Mouse (Mus musculus) midbrain, embryonic 15.5 days (tissue): ENCODE data around the gene Nup133. TPM values are rescaled to one million over a fixed set of nuclear protein-coding genes. Genes with fewer than 3 reads are reported as not detected.

Source experiments
- ATAC-seq: fragments of 200-750 bp; cut with Nextera tagmentation; replicated peaks from 2 replicates; pipeline ENCODE4 v1.8.0; 2017; ENCODE audit warnings: moderate TSS enrichment
- H3K27ac ChIP-seq: fragments of 300-500 bp; sonication (generic); 2 replicates; pipeline ENCODE4 v1.5.1; 2015; ENCODE audit warnings: mild to moderate bottlenecking, inconsistent platforms
- H3K27me3 ChIP-seq: fragments of 300-500 bp; sonication (generic); replicated peaks from 2 replicates; pipeline ENCODE4 v1.6.1; 2015; ENCODE audit warnings: inconsistent platforms
- H3K36me3 ChIP-seq: fragments of 300-500 bp; sonication (generic); replicated peaks from 2 replicates; pipeline ENCODE4 v1.6.1; 2015; ENCODE audit warnings: inconsistent platforms
- H3K4me1 ChIP-seq: fragments of 300-500 bp; sonication (generic); 2 replicates; pipeline ENCODE4 v1.6.1; 2015; ENCODE audit warnings: inconsistent platforms
- H3K4me2 ChIP-seq: fragments of 300-500 bp; sonication (generic); 2 replicates; pipeline ENCODE4 v1.6.1; 2015; ENCODE audit warnings: inconsistent platforms, mild to moderate bottlenecking, moderate library complexity
- H3K4me3 ChIP-seq: fragments of 300-500 bp; sonication (generic); 2 replicates; pipeline ENCODE4 v1.5.1; 2015; ENCODE audit warnings: mild to moderate bottlenecking, inconsistent platforms
- H3K9ac ChIP-seq: fragments of 300-500 bp; sonication (generic); 2 replicates; pipeline ENCODE4 v1.6.1; 2015; ENCODE audit warnings: mild to moderate bottlenecking, inconsistent platforms
- H3K9me3 ChIP-seq: fragments of 300-500 bp; sonication (generic); 2 replicates; pipeline ENCODE4 v1.6.1; 2016; ENCODE audit warnings: inconsistent platforms
- WGBS: fragments of 180-500 bp; shearing (Covaris S2); methylation state at CpG from one replicate; pipeline ENCODE4 v1.1.7; 2015; ENCODE audit warnings: mixed read lengths; 5-methylcytosine and 5-hydroxymethylcytosine counted together
- polyA plus RNA-seq: library from polyadenylated mRNA; unstranded; fragments of >200 nt; fragmentation: Nextera tagmentation; extraction: Ambion mirVana; gene quantifications from 2 replicates; pipeline ENCODE4 v1.2.1, GENCODE M21; 2015

The Nup133 gene
- polyA plus RNA-seq, 1 experiment from 2014 or later = 22.8 TPM

DNA sequence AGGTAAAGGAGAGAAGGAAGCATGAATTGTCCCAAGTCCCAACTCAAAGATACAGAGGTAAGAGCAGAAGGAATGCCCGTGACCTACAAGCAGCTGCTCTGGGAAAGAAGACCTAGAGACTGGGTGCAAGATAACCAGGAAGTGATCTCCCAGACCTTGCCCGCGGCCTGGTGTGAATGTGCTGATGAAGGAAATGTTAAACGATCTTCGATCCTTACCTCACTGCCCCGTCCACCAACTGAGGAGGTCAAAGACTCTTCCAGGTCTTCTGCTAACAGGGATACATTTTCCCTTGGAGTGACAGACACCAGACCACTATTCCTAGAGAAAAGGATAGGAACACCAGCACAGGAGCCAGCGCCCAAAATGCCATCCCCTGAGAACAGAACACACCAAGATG is 20.0 kb downstream of the Nup133 start:
- Histone ChIP-seq H3K27ac (no peak overlapping the region), H3K4me2 (no peak overlapping the region), H3K9me3 (no peaks in the 10 kb centered on the region), H3K4me3 (no peak overlapping the region), H3K27me3 (no peaks in the 10 kb centered on the region), H3K4me1 (no peaks in the 10 kb centered on the region), H3K9ac (no peak overlapping the region), H3K36me3 (peaks cover 43% of the 10 kb centered on the region)
- ATAC-seq = no peak
- WGBS = 97% methylated on average over 7 of the region's 7 CpGs

- WGBS = 98% methylated on average over 3 of the region's 3 CpGs
Observed at GRCm38 (mm10) chr8:123925671-123926070, 23.4 kb downstream of the Nup133 start.

DNA sequence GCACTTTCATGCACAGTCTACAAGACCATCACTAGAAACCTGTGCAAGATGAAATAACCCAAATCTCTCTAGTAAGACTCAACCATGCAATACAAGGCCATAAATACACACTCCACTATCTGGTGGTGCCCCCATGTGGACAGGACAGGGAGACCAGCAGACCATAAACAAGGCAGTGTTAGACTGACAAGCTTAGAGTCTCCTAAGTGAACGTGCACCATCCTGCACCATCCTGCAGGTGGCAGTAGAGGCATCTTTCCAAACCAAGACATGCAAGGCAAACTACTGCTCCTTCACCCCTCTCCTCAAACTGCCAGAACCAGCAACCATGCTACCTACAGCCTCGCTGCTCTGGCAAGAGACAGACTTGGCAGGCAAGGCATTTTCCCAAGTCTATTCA is 24.3 kb downstream of the Nup133 start:
- 14% methylated on average over 2 of the region's 2 CpGs for WGBS
- H3K27ac ChIP-seq = no peak overlapping the region
- H3K27me3 ChIP-seq = no peaks in the 10 kb centered on the region
- no peaks in the 10 kb centered on the region for H3K9me3 ChIP-seq
- H3K4me3 ChIP-seq = no peak overlapping the region
- peak; percentile 71; the same call in 1 of the 2 replicates for ATAC-seq
- H3K9ac ChIP-seq = no peak overlapping the region
- peaks cover 51% of the 10 kb centered on the region; the same call in 1 of the 2 replicates for H3K36me3 ChIP-seq
- no peak overlapping the region for H3K4me2 ChIP-seq
- no peaks in the 10 kb centered on the region for H3K4me1 ChIP-seq

More at GRCm38 (mm10) chr8:123925671-123926070, 23.4 kb downstream of the Nup133 start:
- Histone ChIP-seq H3K9ac (no peak overlapping the region), H3K36me3 (peaks cover 56% of the 10 kb centered on the region), H3K4me2 (no peak overlapping the region), H3K4me3 (no peak overlapping the region), H3K9me3 (no peaks in the 10 kb centered on the region), H3K27ac (no peak overlapping the region), H3K4me1 (no peaks in the 10 kb centered on the region), H3K27me3 (no peaks in the 10 kb centered on the region)
- ATAC-seq = no peak

- no peak for ATAC-seq
- no peak overlapping the region for H3K9ac ChIP-seq
- WGBS = 98% methylated on average over 3 of the region's 3 CpGs
- H3K9me3 ChIP-seq = no peaks in the 10 kb centered on the region
- no peak overlapping the region for H3K4me2 ChIP-seq
- peaks cover 52% of the 10 kb centered on the region for H3K36me3 ChIP-seq
- H3K4me1 ChIP-seq = no peaks in the 10 kb centered on the region
- H3K27ac ChIP-seq = no peak overlapping the region
- no peak overlapping the region for H3K4me3 ChIP-seq
- H3K27me3 ChIP-seq = no peaks in the 10 kb centered on the region
Observed at GRCm38 (mm10) chr8:123914635-123915034, 34.4 kb downstream of the Nup133 start.

DNA sequence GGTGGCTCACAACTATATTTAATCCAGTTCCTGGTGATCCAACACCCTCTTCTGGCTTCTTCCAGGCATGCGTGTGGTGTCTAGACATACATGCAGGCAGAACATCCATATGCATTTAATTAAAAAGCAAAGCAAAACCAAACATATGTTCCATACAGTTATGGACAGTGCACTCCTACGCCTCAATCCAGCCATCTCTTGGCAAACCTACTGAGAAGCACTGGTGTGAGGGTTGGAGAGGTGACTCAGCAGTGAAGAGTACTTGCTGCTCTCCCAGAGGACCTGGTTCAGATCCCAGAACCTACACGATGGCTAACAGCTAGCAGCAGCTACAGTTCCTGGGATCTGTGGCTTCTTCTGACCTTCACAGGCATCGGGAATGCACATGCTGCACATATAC is 36.8 kb downstream of the Nup133 start:
- H3K9me3 ChIP-seq = no peaks in the 10 kb centered on the region
- 93% methylated on average over 4 of the region's 4 CpGs for whole genome bisulfite sequencing
- H3K4me1 ChIP-seq = no peaks in the 10 kb centered on the region
- H3K4me2 ChIP-seq = no peak overlapping the region
- no peak overlapping the region for H3K9ac ChIP-seq
- no peak overlapping the region for H3K4me3 ChIP-seq
- peaks cover 39% of the 10 kb centered on the region for H3K36me3 ChIP-seq
- no peak overlapping the region for H3K27ac ChIP-seq
- no peaks in the 10 kb centered on the region for H3K27me3 ChIP-seq
- no peak for ATAC-seq

GRCm38 (mm10) chr8:123907604-123908003 is 41.5 kb downstream of the Nup133 start:
- H3K27ac ChIP-seq = no peak overlapping the region
- no peak overlapping the region for H3K4me3 ChIP-seq
- ATAC-seq = no peak
- H3K9ac ChIP-seq = no peak overlapping the region
- 91% methylated on average over 6 of the region's 6 CpGs for WGBS
- H3K4me2 ChIP-seq = no peak overlapping the region
- peaks cover 30% of the 10 kb centered on the region; the same call in 1 of the 2 replicates for H3K36me3 ChIP-seq
- H3K27me3 ChIP-seq = no peaks in the 10 kb centered on the region
- no peaks in the 10 kb centered on the region for H3K4me1 ChIP-seq
- H3K9me3 ChIP-seq = no peaks in the 10 kb centered on the region

DNA sequence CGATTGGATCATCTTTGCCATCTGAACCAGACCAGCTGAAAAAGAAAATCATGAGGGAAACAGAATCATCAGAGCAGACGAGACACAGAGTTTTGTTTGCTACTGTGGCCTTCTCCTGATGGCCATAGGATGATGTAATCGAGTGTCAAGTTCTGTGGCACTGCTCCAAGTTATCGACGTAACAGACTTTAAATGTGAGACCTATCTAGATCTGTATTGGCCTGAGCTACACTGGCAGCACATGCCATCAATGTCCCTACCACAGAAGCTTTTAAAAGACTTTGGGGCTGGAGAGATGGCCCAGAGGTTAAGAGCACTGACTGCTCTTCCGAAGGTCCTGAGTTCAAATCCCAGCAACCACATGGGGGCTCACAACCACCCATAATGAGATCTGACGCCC is 46.4 kb downstream of the Nup133 start:
- no peak overlapping the region for H3K9ac ChIP-seq
- H3K9me3 ChIP-seq = no peaks in the 10 kb centered on the region
- no peaks in the 10 kb centered on the region for H3K4me1 ChIP-seq
- no peaks in the 10 kb centered on the region for H3K27me3 ChIP-seq
- no peak for ATAC-seq
- H3K4me2 ChIP-seq = no peak overlapping the region
- WGBS = 90% methylated on average over 7 of the region's 7 CpGs
- peaks cover 38% of the 10 kb centered on the region; the same call in 1 of the 2 replicates for H3K36me3 ChIP-seq
- H3K27ac ChIP-seq = no peak overlapping the region
- H3K4me3 ChIP-seq = no peak overlapping the region

GRCm38 (mm10) chr8:123899366-123899765 is 49.7 kb downstream of the Nup133 start:
- H3K27ac ChIP-seq = no peak overlapping the region
- peaks cover 16% of the 10 kb centered on the region for H3K27me3 ChIP-seq
- 87% methylated on average over 7 of the region's 7 CpGs for WGBS
- H3K4me2 ChIP-seq = no peak overlapping the region
- H3K4me1 ChIP-seq = no peaks in the 10 kb centered on the region
- H3K9me3 ChIP-seq = no peaks in the 10 kb centered on the region
- peaks cover 34% of the 10 kb centered on the region; the same call in 1 of the 2 replicates for H3K36me3 ChIP-seq
- ATAC-seq = no peak
- no peak overlapping the region for H3K4me3 ChIP-seq
- no peak overlapping the region for H3K9ac ChIP-seq

- H3K27me3 ChIP-seq = peaks cover 24% of the 10 kb centered on the region
- whole genome bisulfite sequencing = 92% methylated on average over 5 of the region's 5 CpGs
Observed at GRCm38 (mm10) chr8:123898576-123898975, 50.5 kb downstream of the Nup133 start.

DNA sequence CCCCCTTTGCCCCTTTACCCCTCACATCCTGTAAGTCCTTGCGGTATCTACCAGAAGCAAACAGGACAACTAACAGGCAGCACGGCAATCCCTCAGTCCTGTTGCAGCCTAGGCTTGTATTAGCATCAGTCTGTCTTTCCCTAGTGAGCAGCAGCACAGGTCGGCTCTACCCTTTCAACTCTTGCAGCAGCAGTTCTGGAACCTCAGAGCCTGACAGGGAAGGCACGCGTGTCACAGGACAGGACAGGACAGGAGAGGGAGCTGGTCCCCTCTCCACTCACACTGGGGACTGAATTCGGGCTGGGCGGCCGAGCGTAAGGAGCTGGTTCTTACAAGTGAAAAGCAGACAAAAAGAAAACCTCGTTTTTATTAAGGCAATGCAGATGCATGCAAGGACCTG is 52.3 kb downstream of the Nup133 start:
- Histone ChIP-seq H3K9me3 (no peaks in the 10 kb centered on the region), H3K9ac (no peak overlapping the region), H3K36me3 (peaks cover 12% of the 10 kb centered on the region; the same call in 1 of the 2 replicates), H3K27me3 (peaks cover 35% of the 10 kb centered on the region), H3K4me2 (no peak overlapping the region), H3K4me1 (peaks cover 9% of the 10 kb centered on the region; the same call in 1 of the 2 replicates), H3K27ac (no peak overlapping the region), H3K4me3 (no peak overlapping the region)
- WGBS = 49% methylated on average over 10 of the region's 10 CpGs
- no peak for ATAC-seq

More at GRCm38 (mm10) chr8:123898576-123898975, 50.5 kb downstream of the Nup133 start:
- Histone ChIP-seq H3K4me1 (no peaks in the 10 kb centered on the region), H3K36me3 (peaks cover 28% of the 10 kb centered on the region; the same call in 1 of the 2 replicates), H3K9me3 (no peaks in the 10 kb centered on the region), H3K4me3 (no peak overlapping the region), H3K4me2 (no peak overlapping the region), H3K9ac (no peak overlapping the region), H3K27ac (no peak overlapping the region)
- ATAC-seq = no peak

DNA sequence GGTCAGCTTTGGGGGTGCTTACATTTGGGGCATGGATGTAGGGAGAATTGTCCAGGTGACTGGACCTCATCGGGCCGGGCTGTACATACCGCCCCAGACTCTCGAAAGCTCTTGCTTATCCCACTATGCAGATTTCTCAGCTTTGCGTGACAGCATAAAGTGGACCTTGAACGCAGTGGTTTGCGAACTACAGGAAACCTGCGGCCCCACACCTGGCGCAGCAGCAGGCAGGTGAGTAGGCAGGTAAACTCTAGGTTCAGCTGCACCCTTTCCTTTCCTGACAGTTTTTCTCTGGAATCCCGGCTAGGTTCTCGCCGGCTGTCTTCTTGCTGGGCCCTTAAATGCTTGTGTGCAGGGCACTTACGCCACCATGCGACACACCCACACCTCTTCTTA is 52.7 kb downstream of the Nup133 start:
- H3K4me1 ChIP-seq = peaks cover 11% of the 10 kb centered on the region
- H3K27me3 ChIP-seq = peaks cover 35% of the 10 kb centered on the region
- 65% methylated on average over 14 of the region's 14 CpGs for WGBS
- no peak overlapping the region for H3K9ac ChIP-seq
- no peak overlapping the region for H3K4me3 ChIP-seq
- H3K4me2 ChIP-seq = no peak overlapping the region
- no peaks in the 10 kb centered on the region for H3K9me3 ChIP-seq
- ATAC-seq = no peak
- no peak overlapping the region for H3K27ac ChIP-seq
- H3K36me3 ChIP-seq = peaks cover 12% of the 10 kb centered on the region; the same call in 1 of the 2 replicates

- Histone ChIP-seq H3K9ac (no peak overlapping the region), H3K4me3 (no peak overlapping the region), H3K4me2 (no peak overlapping the region), H3K36me3 (peaks cover 11% of the 10 kb centered on the region; the same call in 1 of the 2 replicates), H3K27ac (no peak overlapping the region), H3K4me1 (peaks cover 16% of the 10 kb centered on the region), H3K9me3 (no peaks in the 10 kb centered on the region), H3K27me3 (peaks cover 36% of the 10 kb centered on the region)
- no peak for ATAC-seq
- 77% methylated on average over 9 of the region's 9 CpGs for WGBS
Observed at GRCm38 (mm10) chr8:123895680-123896365, 53.2 kb downstream of the Nup133 start.

GRCm38 (mm10) chr8:123895230-123895629 is 53.8 kb downstream of the Nup133 start:
- 78% methylated on average over 4 of the region's 4 CpGs for WGBS
- H3K36me3 ChIP-seq = 0 out of 2 replicates have a peak, but pooled peaks cover 5% of the 10 kb centered on the region
- peaks cover 42% of the 10 kb centered on the region for H3K27me3 ChIP-seq
- no peak overlapping the region for H3K9ac ChIP-seq
- H3K4me2 ChIP-seq = no peak overlapping the region
- no peak for ATAC-seq
- H3K4me1 ChIP-seq = peaks cover 17% of the 10 kb centered on the region
- H3K9me3 ChIP-seq = no peaks in the 10 kb centered on the region
- no peak overlapping the region for H3K4me3 ChIP-seq
- no peak overlapping the region for H3K27ac ChIP-seq
